ENCODE assay signal across 8 mouse cellular contexts in genomic region chr17:57011236-57012141, GRCm38 (mm10). TPM values are rescaled to one million over a fixed set of nuclear protein-coding genes. Genes with fewer than 3 reads are reported as not detected.
DNase-seq lines count a peak whose midpoint lies in the region; ATAC-seq lines count a peak whose summit lies in the region.

Gene Gtf2f1, minus strand, starts transcription at chr17:57011288.
Gene Gm17949, plus strand, starts transcription at chr17:57011469.

- H3K36me3 ChIP-seq in lung, embryonic 16.5 days (ENCODE audit: control insufficient read depth, insufficient read depth, low read length), result peaks cover 13% of the 10 kb centered on the region

- peak within 1 kb of the TSS; percentile 67 for H3K4me3 ChIP-seq in lung, embryonic 16.5 days (ENCODE audit: low read length)

- peaks cover 17% of the 10 kb centered on the region for H3K4me1 ChIP-seq in lung, embryonic 16.5 days (replicated peaks; ENCODE audit: control insufficient read depth, insufficient read depth, low read length)

- DNase-seq in MEL-GATA-1-ER (ENCODE audit: extremely low read depth, low read depth), result peak; percentile 96
- DNase-seq in cerebellum, adult 8-10 months, result peak; percentile 90
- DNase-seq in forelimb bud, embryonic 11.5 days (ENCODE audit: low read depth, low spot score), result peak; percentile 100
- DNase-seq in layer of hippocampus, adult 9-10 months (ENCODE audit: low spot score), result peak; percentile 93
- DNase-seq in ovary, postnatal 10 days (ENCODE audit: low spot score), result peak; percentile 77
- peak; percentile 90 to 93 for DNase-seq in thymus, postnatal 10 days (ENCODE audit: low spot score in 2 of 2)

- peak; percentile 87 to 89 for ATAC-seq in hematopoietic stem cell, adult 5-6 weeks (replicated peaks in 1 of 2; ENCODE audit: insufficient read depth in 1 of 2, low FRiP score in 2 of 2, low TSS enrichment in 1 of 2, low read depth in 1 of 2, poor library complexity in 2 of 2, severe bottlenecking in 2 of 2)
- peak; percentile 94 for ATAC-seq in lung, embryonic 16.5 days (ENCODE audit: low read depth)

- H3K27me3 ChIP-seq in lung, embryonic 16.5 days (ENCODE audit: control insufficient read depth, insufficient read depth, low read depth, low read length), result no peaks in the 10 kb centered on the region

- H3K4me2 ChIP-seq in lung, embryonic 16.5 days (ENCODE audit: low read depth, low read length), result peak within 1 kb of the TSS; percentile 79

- peak within 1 kb of the TSS; percentile 92 for H3K27ac ChIP-seq in lung, embryonic 16.5 days (ENCODE audit: low read length)

- H3K9ac ChIP-seq in lung, embryonic 16.5 days (ENCODE audit: low read length), result peak within 1 kb of the TSS; percentile 78

- WGBS in lung, embryonic 16.5 days, result under 1% methylated on average over 51 of the region's 51 CpGs

- H3K9me3 ChIP-seq in lung, embryonic 16.5 days (ENCODE audit: control insufficient read depth, low read length), result no peaks in the 10 kb centered on the region

RNA-seq across cellular contexts. Expression of gene Gtf2f1, which starts in this region (rescaled TPM):
- total RNA-seq in hematopoietic stem cell, adult 5-6 weeks (2017), result 89.5 and 124 TPM in 2 replicates
- 60.0 and 61.3 TPM in 2 replicates for polyA plus RNA-seq in lung, embryonic 16.5 days (2015; fragmentation: Nextera tagmentation; extraction: Ambion mirVana)

RNA-seq across cellular contexts. Expression of gene Gm17949, which starts in this region (rescaled TPM):
- total RNA-seq in hematopoietic stem cell, adult 5-6 weeks (2017), result 0.56 TPM in 1 of 2 replicates, not detected in the other
- 0.63 and 1.0 TPM in 2 replicates for polyA plus RNA-seq in lung, embryonic 16.5 days (2015; fragmentation: Nextera tagmentation; extraction: Ambion mirVana)

Comparison
In these comparisons a context has a peak if more than half of its experiments do, and no peak if none do; other contexts are left out.
1. Peak in every context shown above with its lines: DNase-seq, ATAC-seq, H3K4me3 ChIP-seq and H3K27ac ChIP-seq.